ENCODE assay signal across 25 mouse cellular contexts in the genomic region with DNA sequence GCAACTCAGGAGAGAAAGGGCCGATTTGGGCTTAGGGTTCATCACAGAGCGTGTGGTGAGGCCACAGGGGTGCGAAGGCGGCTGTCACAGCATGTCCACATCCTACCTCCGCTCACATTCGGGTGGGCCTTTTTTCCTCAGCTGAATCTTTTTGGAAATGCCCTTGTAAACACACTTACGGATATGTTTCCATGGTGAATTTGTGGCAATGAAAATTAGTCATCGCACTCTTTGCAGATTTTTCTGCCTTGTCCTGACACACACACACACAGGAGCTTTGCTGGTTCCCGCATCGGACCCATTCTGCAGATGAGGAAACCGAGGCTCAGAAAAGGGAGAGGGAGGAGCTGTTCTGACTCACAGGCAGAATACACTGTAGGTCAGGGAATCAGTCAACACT.
DNase-seq lines count a peak whose midpoint lies in the region; ATAC-seq and TF ChIP-seq lines count a peak whose summit lies in the region.
"Had no signal": no experiment of that assay in that cellular context is flagged by ENCODE, and none has a peak within 500 bp of the region (broad histone marks: within the 10 kb centered on the region; RNA-seq: fewer than 3 reads in every experiment).

No protein-coding gene starts in this region.

- no peaks in the 10 kb centered on the region; the same call in 1 of the 2 replicates for H3K9me3 ChIP-seq in forebrain, embryonic 13.5 days (replicated peaks)
- no peaks in the 10 kb centered on the region for H3K9me3 ChIP-seq in forebrain, postnatal 0 days (ENCODE audit: low read length)
- 0 out of 2 replicates have a peak, but pooled peaks cover 4% of the 10 kb centered on the region for H3K9me3 ChIP-seq in kidney, embryonic 16.5 days (ENCODE audit: low read length)
- no peaks in the 10 kb centered on the region for H3K9me3 ChIP-seq in neural tube, embryonic 12.5 days
- no peaks in the 10 kb centered on the region for H3K9me3 ChIP-seq in neural tube, embryonic 15.5 days (replicated peaks)
- H3K9me3 ChIP-seq: embryonic facial prominence, embryonic 12.5 days; limb, embryonic 15.5 days had no signal

- H3K27ac ChIP-seq in forebrain, embryonic 13.5 days, result no peak overlapping the region
- no peak overlapping the region for H3K27ac ChIP-seq in forebrain, postnatal 0 days (ENCODE audit: low read depth, low read length)
- no peak overlapping the region for H3K27ac ChIP-seq in kidney, embryonic 16.5 days (ENCODE audit: low read length)
- no peak overlapping the region for H3K27ac ChIP-seq in neural tube, embryonic 12.5 days
- no peak overlapping the region for H3K27ac ChIP-seq in neural tube, embryonic 15.5 days (replicated peaks)
- no peak overlapping the region for H3K27ac ChIP-seq in cortical plate, adult 2 months (ENCODE audit: insufficient read depth, low read length)
- H3K27ac ChIP-seq: embryonic facial prominence, embryonic 12.5 days; limb, embryonic 15.5 days; liver, embryonic 14.5 days; macrophage had no signal

- no peak for TF ChIP-seq POLR2A in cortical plate, adult 2 months (IDR thresholded peaks at IDR 0.05; ENCODE audit: extremely low read depth, insufficient read depth, low read length)

- H3K9ac ChIP-seq in forebrain, embryonic 13.5 days, result no peak overlapping the region
- H3K9ac ChIP-seq in forebrain, postnatal 0 days, result no peak overlapping the region
- no peak overlapping the region for H3K9ac ChIP-seq in kidney, embryonic 16.5 days (replicated peaks; ENCODE audit: low read length)
- no peak overlapping the region for H3K9ac ChIP-seq in neural tube, embryonic 12.5 days
- no peak overlapping the region for H3K9ac ChIP-seq in neural tube, embryonic 15.5 days (replicated peaks)
- H3K9ac ChIP-seq: embryonic facial prominence, embryonic 12.5 days; kidney, embryonic 15.5 days; limb, embryonic 15.5 days; liver, embryonic 14.5 days had no signal

- no peaks in the 10 kb centered on the region for H3K27me3 ChIP-seq in forebrain, embryonic 13.5 days
- no peaks in the 10 kb centered on the region for H3K27me3 ChIP-seq in forebrain, postnatal 0 days (ENCODE audit: insufficient read depth, low read length)
- H3K27me3 ChIP-seq in kidney, embryonic 16.5 days (ENCODE audit: insufficient read depth, low read length), result no peaks in the 10 kb centered on the region
- no peaks in the 10 kb centered on the region for H3K27me3 ChIP-seq in neural tube, embryonic 12.5 days (replicated peaks)
- H3K27me3 ChIP-seq in neural tube, embryonic 15.5 days (replicated peaks), result no peaks in the 10 kb centered on the region
- H3K27me3 ChIP-seq: embryonic facial prominence, embryonic 12.5 days; kidney, embryonic 15.5 days; limb, embryonic 15.5 days had no signal

- H3K36me3 ChIP-seq in forebrain, embryonic 13.5 days (ENCODE audit: poor library complexity, severe bottlenecking), result no peaks in the 10 kb centered on the region
- H3K36me3 ChIP-seq in forebrain, postnatal 0 days (ENCODE audit: insufficient read depth), result no peaks in the 10 kb centered on the region
- H3K36me3 ChIP-seq in kidney, embryonic 16.5 days (ENCODE audit: insufficient read depth, low read length), result no peaks in the 10 kb centered on the region
- no peaks in the 10 kb centered on the region for H3K36me3 ChIP-seq in neural tube, embryonic 12.5 days
- no peaks in the 10 kb centered on the region for H3K36me3 ChIP-seq in neural tube, embryonic 15.5 days
- H3K36me3 ChIP-seq: embryonic facial prominence, embryonic 12.5 days; G1E; kidney, embryonic 15.5 days; limb, embryonic 15.5 days had no signal

- no peak for DNase-seq in forebrain, postnatal 0 days
- no peak for DNase-seq in kidney, adult 18-20 months
- DNase-seq in cerebellum, adult 9-11 months, result no peak
- DNase-seq: adrenal gland, adult 8-10 months; cerebellum, adult 8-10 months; cerebellum, postnatal 36 days; gastrocnemius, postnatal 10 days; heart, postnatal 14 days; kidney, adult 11 months; kidney, postnatal 36 days; lung, adult 2 months; lung, postnatal 10 days; spleen, adult 18-20 months; thymus, postnatal 14 days had no signal

- no peak for TF ChIP-seq CTCF in forebrain, postnatal 0 days (IDR thresholded peaks at IDR 0.05; ENCODE audit: low read depth)
- no peak for TF ChIP-seq CTCF in cortical plate, adult 2 months (IDR thresholded peaks at IDR 0.05; ENCODE audit: extremely low read depth, insufficient read depth, low read length)

- no peak overlapping the region for H3K4me2 ChIP-seq in forebrain, embryonic 13.5 days
- no peak overlapping the region for H3K4me2 ChIP-seq in forebrain, postnatal 0 days (ENCODE audit: low read depth)
- H3K4me2 ChIP-seq in kidney, embryonic 16.5 days (replicated peaks; ENCODE audit: low read depth, low read length), result 0 out of 2 replicates have a peak overlapping the region, but pooled peaks have one; percentile 33
- H3K4me2 ChIP-seq in neural tube, embryonic 12.5 days (replicated peaks), result no peak overlapping the region
- H3K4me2 ChIP-seq in neural tube, embryonic 15.5 days, result no peak overlapping the region
- H3K4me2 ChIP-seq: embryonic facial prominence, embryonic 12.5 days; limb, embryonic 15.5 days had no signal

- peaks cover 4% of the 10 kb centered on the region; the same call in 1 of the 2 replicates for H3K4me1 ChIP-seq in forebrain, embryonic 13.5 days
- H3K4me1 ChIP-seq in forebrain, postnatal 0 days (ENCODE audit: insufficient read depth), result 0 out of 2 replicates have a peak, but pooled peaks cover 4% of the 10 kb centered on the region
- H3K4me1 ChIP-seq in kidney, embryonic 16.5 days (ENCODE audit: insufficient read depth, low read length), result peaks cover 7% of the 10 kb centered on the region
- H3K4me1 ChIP-seq in neural tube, embryonic 12.5 days, result no peaks in the 10 kb centered on the region
- peaks cover 16% of the 10 kb centered on the region for H3K4me1 ChIP-seq in neural tube, embryonic 15.5 days
- H3K4me1 ChIP-seq in cortical plate, adult 2 months (ENCODE audit: control insufficient read depth, insufficient read depth, low read length), result no peaks in the 10 kb centered on the region
- H3K4me1 ChIP-seq: embryonic facial prominence, embryonic 12.5 days had no signal

- H3K4me3 ChIP-seq in forebrain, embryonic 13.5 days, result no peak overlapping the region
- no peak overlapping the region for H3K4me3 ChIP-seq in forebrain, postnatal 0 days (ENCODE audit: low read depth, low read length)
- no peak overlapping the region for H3K4me3 ChIP-seq in kidney, embryonic 16.5 days (ENCODE audit: low read length)
- H3K4me3 ChIP-seq in neural tube, embryonic 12.5 days, result no peak overlapping the region
- no peak overlapping the region for H3K4me3 ChIP-seq in neural tube, embryonic 15.5 days (replicated peaks)
- H3K4me3 ChIP-seq in cortical plate, adult 2 months (ENCODE audit: insufficient read depth, low read length), result peak overlapping the region; percentile 31
- H3K4me3 ChIP-seq: embryonic facial prominence, embryonic 12.5 days; kidney, embryonic 15.5 days; limb, embryonic 15.5 days had no signal

- WGBS in forebrain, embryonic 13.5 days, result 92% methylated on average over 11 of the region's 11 CpGs
- 92% methylated on average over 11 of the region's 11 CpGs for WGBS in forebrain, postnatal 0 days
- WGBS in kidney, embryonic 16.5 days, result 89% methylated on average over 11 of the region's 11 CpGs
- WGBS in neural tube, embryonic 12.5 days, result 91% methylated on average over 11 of the region's 11 CpGs
- WGBS in neural tube, embryonic 15.5 days, result 96% methylated on average over 11 of the region's 11 CpGs

- ATAC-seq in forebrain, embryonic 13.5 days, result peak; percentile 30; the same call in 1 of the 2 replicates
- no peak for ATAC-seq in forebrain, postnatal 0 days
- no peak for ATAC-seq in kidney, embryonic 16.5 days (ENCODE audit: low FRiP score, low TSS enrichment)
- 0 out of 2 replicates have a peak, but pooled peaks have one; percentile 17 for ATAC-seq in neural tube, embryonic 12.5 days (ENCODE audit: low FRiP score, low read depth)
- ATAC-seq in neural tube, embryonic 15.5 days (ENCODE audit: low FRiP score), result no peak

Comparison
In these comparisons a context has a peak if more than half of its experiments do, and no peak if none do; other contexts are left out.
1. ATAC-seq: peak in forebrain, embryonic 13.5 days (single experiment) and neural tube, embryonic 12.5 days (single experiment); none in forebrain, postnatal 0 days (single experiment), kidney, embryonic 16.5 days (single experiment) and neural tube, embryonic 15.5 days (single experiment).